Mouse (Mus musculus) cortical plate, adult 2 months (tissue): Measurements from ENCODE around the gene Neurod2. TPM values are rescaled to one million over a fixed set of nuclear protein-coding genes. Genes with fewer than 3 reads are reported as not detected.

ENCODE experiments used
- H3K27ac ChIP-seq: fragments of 200-500 bp; 2 replicates; pipeline ENCODE4 v1.5.1; 2012; ENCODE audit warnings: low read length, control low read depth, inconsistent platforms; ENCODE audit not compliant: insufficient read depth
- H3K4me1 ChIP-seq: fragments of 200-500 bp; 2 replicates; pipeline ENCODE4 v1.6.1; 2011; ENCODE audit warnings: low read length; ENCODE audit not compliant: control insufficient read depth, insufficient read depth
- H3K4me3 ChIP-seq: fragments of 200-500 bp; 2 replicates; pipeline ENCODE4 v1.5.1; 2011; ENCODE audit warnings: mild to moderate bottlenecking, low read length, control low read depth; ENCODE audit not compliant: insufficient read depth
- CTCF ChIP-seq: fragments of 200-500 bp; IDR thresholded peaks from 2 replicates; pipeline ENCODE4 v1.5.1; 2011; ENCODE audit warnings: mild to moderate bottlenecking, control low read depth, low read length; ENCODE audit not compliant: insufficient read depth; ENCODE audit errors: extremely low read depth
- POLR2A ChIP-seq: fragments of 200-500 bp; IDR thresholded peaks from 2 replicates; pipeline ENCODE4 v1.6.1; 2011; ENCODE audit warnings: mild to moderate bottlenecking, low read length, control low read depth; ENCODE audit not compliant: insufficient read depth; ENCODE audit errors: extremely low read depth
- polyA plus RNA-seq: library from polyadenylated mRNA; depleted of rRNA; stranded (reverse); fragments of >200 nt; gene quantifications from 2 replicates; pipeline ENCODE4 v1.2.3, GENCODE M21; 2012

Neurod2 gene
- polyA plus RNA-seq, 1 experiment: 45.0 TPM

DNA sequence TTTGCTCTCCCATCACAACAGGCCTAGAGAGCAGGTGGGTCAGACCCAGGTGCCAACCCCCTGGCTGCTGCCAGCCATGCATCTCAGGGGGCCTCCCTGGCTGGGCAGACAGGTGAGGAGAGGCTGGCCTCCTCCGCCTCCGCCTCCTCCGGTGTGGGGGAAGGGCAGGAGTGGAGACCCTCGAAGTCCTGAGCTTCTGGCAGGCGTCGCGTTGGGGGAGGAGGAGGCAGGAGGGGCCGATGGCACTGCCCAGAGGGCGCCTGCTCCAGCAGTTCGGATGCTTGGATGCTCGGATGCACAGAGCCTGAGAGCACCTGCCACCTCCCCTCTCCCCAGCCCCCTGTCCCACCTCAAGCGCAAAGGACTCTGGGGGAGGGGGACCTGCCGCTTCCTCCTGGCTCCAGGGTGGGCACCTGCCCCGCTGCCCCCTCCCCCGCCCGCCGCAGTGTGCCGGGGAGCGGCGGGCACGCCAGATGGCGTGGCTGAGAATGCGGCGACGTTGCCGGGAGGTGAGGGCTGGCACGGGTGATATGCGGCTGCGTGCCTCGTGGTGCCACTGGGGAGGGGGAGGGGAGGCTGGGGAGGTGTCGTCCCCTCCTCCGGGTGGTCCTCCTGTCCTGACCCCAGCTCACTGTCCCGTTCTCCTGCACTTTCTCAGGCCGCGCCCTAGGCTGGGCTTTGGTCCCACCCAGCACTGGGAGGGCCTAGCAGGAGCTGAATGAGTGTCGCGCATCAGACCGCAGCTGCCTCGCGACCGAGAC lies 4.7 kb upstream of the Neurod2 start:
- no peak for TF ChIP-seq CTCF
- no peak for TF ChIP-seq POLR2A
- Histone ChIP-seq H3K4me1 (peaks cover 2% of the 10 kb centered on the region; the same call in 1 of the 2 replicates), H3K4me3 (peak overlapping the region; percentile 33), H3K27ac (peak overlapping the region; percentile 87)

DNA sequence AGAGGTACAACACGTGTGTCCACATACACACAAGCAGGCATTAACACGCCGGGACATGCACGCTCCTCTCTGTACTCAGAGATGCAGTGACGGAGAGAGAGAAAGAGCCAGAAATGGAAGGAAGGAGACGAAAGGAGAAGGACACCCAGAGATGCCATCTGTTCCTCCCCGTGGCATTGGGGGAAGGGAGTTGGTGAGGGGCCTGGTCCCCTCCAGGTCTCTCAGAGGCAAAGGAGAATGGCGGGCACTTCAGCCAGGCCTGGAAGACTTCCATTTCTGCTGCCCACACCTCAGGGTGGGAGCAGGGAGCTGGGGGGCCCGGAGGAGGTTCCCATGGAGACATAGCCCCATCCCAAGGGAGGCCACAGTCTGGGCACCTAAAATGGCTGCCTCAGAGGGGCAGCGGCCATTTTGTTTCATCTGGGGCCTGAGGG lies 3.8 kb upstream of the Neurod2 start:
- TF ChIP-seq CTCF: no peak
- Histone ChIP-seq H3K4me3 (no peak overlapping the region), H3K4me1 (peaks cover 2% of the 10 kb centered on the region; the same call in 1 of the 2 replicates), H3K27ac (peak overlapping the region; percentile 87)

DNA sequence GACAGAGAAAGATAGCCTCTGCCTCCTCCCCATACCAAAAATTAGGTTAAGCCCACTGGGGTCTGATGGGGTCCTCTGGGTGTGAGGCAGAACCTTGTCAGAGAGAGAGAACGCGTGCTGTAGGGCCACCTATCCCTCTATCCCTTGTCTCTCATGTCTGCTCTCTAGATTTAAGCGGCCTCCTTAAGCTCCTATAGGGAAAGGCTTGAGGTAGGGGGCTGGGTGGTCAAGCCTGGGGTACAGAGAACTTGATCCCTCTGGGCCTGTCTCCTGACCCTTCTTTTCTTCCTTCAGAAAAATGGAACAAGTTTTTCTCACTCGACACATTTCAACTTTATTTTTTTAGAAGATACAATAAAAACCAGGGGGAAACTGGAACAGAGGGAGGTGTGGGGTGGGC lies 3.4 kb upstream of the Neurod2 start:
- H3K4me1 ChIP-seq: peaks cover 2% of the 10 kb centered on the region; the same call in 1 of the 2 replicates
- no peak for TF ChIP-seq CTCF
- TF ChIP-seq POLR2A: no peak
- H3K27ac ChIP-seq: peak overlapping the region; percentile 87; the same call in 1 of the 2 replicates
- H3K4me3 ChIP-seq: no peak overlapping the region

DNA sequence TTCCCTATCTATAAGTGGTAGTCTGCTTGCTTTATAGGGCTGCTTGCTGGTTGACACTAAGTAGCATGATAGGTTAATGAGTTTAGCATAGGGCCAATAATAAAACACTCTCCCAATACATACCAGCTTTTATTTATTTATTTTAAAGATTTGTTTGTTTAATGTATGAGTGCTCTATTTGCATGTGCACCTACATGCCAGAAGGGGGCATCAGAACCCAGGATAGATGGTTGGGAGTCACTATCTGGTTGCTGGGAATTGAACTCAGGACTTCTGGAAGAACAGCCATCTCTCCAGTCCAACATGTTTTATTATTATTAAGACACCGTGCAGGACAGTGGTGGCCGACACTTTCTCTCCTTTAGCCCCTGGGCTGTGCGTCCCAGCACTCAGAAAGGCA lies 2.7 kb upstream of the Neurod2 start:
- Histone ChIP-seq H3K4me3 (no peak overlapping the region), H3K27ac (no peak overlapping the region), H3K4me1 (peaks cover 2% of the 10 kb centered on the region; the same call in 1 of the 2 replicates)
- TF ChIP-seq POLR2A (no peak), CTCF (no peak)

DNA sequence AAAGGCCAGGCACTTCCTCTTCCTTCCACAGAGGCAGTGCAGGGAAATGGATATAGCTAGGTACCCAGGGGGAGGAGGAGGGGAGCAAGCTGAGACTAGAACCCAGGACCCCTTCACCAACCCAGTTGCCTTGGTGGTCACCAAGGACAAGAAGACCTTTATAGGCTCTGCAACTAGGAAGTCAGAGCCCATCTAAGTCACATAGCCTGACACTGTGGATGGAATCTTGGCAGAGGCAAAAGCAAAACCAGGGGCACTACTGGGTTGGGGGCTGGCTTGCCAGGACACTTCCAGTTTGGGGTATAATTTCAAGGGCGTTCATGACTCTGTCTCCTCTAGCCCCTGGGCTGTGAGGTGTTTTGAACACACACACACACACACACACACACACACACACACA lies 2.0 kb upstream of the Neurod2 start:
- Histone ChIP-seq H3K4me3 (no peak overlapping the region), H3K4me1 (peaks cover 2% of the 10 kb centered on the region; the same call in 1 of the 2 replicates), H3K27ac (no peak overlapping the region)
- TF ChIP-seq POLR2A (no peak), CTCF (no peak)

DNA sequence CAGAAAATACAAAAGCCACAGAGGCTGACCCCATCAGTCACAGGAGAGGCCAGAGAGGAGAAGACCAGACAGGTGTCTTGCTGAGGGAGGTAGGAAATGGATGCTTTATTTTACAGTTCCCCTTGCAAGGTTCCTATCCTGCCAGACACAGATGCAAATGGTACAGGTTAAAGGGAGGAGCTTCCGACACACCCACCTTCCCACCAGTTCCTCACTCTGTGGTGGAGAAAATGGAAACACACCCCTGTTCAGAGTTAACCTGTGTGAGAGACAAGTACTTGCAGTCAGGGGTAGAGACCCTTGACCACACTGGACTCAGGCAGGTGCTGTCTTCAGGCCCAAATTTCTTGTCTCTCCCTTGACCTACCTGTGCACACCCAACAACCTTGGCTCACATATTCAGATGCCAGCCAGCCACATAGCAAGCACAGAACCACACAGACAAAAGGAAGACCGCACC lies 1.3 kb upstream of the Neurod2 start:
- Histone ChIP-seq H3K4me3 (no peak overlapping the region), H3K27ac (no peak overlapping the region), H3K4me1 (peaks cover 2% of the 10 kb centered on the region; the same call in 1 of the 2 replicates)
- TF ChIP-seq POLR2A (no peak), CTCF (no peak)

DNA sequence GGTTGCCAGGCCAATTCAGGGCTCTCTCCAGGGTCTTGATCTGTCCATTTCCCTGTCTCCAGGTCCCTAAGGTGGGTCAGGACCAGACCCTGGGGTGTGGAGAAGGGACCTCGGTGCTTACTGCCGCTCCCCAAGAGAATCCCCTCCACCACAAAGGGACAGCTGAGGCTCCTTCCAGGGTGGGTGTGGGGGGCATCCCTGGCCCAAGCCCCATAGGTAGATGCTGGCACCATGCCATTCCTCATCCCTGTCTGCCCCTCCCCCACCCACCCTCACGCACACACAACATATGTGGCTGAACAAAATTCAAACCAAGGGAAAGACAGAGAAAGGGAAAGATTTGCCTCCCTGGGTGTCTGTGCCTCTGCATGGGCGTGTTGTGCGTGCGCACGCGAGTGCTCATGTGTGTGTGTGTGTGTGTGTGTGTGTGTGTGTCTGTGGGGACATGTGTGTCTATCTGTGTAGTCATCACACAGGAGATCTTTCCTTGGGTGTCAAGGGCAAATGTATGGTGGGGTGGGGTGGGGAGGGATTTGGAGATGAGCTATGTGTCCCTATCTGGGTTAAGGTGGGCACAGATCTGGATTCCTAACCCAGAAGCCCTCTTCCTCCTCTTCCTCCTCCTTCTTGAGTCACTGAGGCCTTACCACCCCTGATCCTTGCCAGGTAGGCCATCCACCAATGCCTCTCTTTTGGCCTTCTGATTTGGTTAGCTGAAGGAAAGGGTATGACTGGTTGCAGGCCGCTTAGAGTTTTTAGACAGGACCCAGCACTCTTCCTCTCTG lies 704 bp upstream of the Neurod2 start:
- Histone ChIP-seq H3K27ac (peak overlapping the region; percentile 71; the same call in 1 of the 2 replicates), H3K4me1 (peaks cover 2% of the 10 kb centered on the region; the same call in 1 of the 2 replicates), H3K4me3 (peak overlapping the region; percentile 93; the same call in 1 of the 2 replicates)
- TF ChIP-seq CTCF: no peak

DNA sequence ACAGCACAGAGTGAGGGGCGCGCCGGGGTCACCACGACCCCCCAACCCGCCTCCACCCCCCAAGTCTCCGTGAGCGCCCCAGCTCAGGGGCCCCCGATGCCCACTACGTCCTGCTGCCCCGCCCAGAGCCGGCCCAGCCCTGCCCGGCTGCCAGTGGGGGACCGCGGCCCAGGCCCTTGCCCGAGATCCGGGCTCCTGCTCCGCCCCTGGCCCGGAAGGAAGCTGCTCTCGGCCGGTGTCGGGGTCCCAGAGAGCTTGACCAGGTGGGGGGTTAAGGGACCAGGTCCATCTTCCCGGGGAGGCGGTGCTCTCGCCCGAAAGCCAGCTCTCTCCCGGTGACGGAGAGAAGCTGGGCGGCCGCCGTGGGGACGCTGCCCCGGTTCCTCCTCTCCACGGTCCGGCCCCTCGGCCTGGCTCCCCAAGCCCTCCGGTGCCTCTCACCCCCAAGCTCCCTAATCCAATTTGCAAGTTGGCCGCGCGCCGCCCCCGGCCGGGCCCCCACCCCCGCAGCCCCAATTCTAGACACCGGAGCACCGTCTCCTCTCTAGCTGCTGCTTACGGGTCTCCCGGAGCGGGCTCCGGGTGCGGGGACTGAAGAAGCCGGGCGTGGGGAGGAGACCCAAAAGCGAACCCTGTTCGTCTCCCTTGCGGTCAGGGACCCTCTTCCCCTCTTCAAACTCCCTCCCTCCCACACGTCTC lies 928 bp downstream of the Neurod2 start:
- peaks cover 2% of the 10 kb centered on the region; the same call in 1 of the 2 replicates for H3K4me1 ChIP-seq
- TF ChIP-seq CTCF (no peak), POLR2A (no peak)
- H3K27ac ChIP-seq: peak overlapping the region; percentile 93
- peak overlapping the region; percentile 93 for H3K4me3 ChIP-seq

DNA sequence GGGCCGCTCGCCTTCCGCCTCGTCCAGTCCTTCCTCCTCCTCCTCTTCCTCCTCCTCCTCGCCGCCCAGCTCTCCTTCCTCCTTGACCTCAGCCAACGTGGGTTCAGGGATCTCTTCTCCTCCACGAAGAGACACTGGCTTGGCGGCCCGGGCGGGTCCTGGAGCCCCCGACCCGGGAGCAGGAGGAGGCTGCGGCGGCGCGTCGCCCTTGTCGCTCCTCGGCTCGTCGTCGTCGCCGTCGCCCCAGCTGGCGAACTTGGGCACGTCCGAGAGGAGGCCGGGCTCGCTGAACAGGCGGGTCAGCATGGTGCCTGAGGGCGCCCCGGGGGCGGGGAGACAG lies 1.4 kb downstream of the Neurod2 start:
- Histone ChIP-seq H3K4me3 (peak overlapping the region; percentile 93), H3K4me1 (peaks cover 5% of the 10 kb centered on the region), H3K27ac (peak overlapping the region; percentile 84)
- TF ChIP-seq CTCF (no peak), POLR2A (no peak)
